ENCODE assay signal across 8 mouse cellular contexts in the genomic region with DNA sequence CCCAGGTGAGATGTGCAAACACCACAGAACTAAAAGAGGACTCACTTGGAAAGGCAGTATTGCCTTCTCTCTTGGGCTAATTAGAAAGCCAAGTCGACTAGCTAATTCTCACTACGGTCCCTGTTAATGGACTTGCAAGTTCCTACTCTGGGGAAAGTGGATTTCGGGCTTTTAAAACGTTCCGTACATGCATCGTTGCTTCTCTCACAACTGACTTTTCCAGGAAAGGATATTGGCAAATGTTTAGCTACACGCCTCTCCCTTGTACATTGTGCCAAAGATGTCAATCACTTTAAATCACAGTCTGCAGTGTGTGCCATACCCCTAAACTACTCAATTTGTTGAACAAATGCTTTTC. TPM values are rescaled to one million over a fixed set of nuclear protein-coding genes. Genes with fewer than 3 reads are reported as not detected.
DNase-seq lines count a peak whose midpoint lies in the region; ATAC-seq and TF ChIP-seq lines count a peak whose summit lies in the region.

No protein-coding gene starts in this region.

- no peak for TF ChIP-seq CTCF in CH12.LX (conservative IDR thresholded peaks at IDR 0.05 in 1 of 2, IDR thresholded peaks at IDR 0.05 in 1 of 2; ENCODE audit: low read depth in 2 of 2, low read length in 2 of 2)

- peaks cover 21% of the 10 kb centered on the region for H3K79me2 ChIP-seq in CH12.LX (replicated peaks; ENCODE audit: control insufficient read depth, extremely low read depth, insufficient read depth, poor library complexity, severe bottlenecking)

- peak; percentile 25 for DNase-seq in embryo, embryonic 10.5 days (ENCODE audit: low spot score)
- no peak for DNase-seq in embryo, embryonic 11 days
- DNase-seq in CH12.LX (ENCODE audit: extremely low read depth), result no peak
- DNase-seq in liver, embryonic 11.5 days (ENCODE audit: low spot score), result no peak
- DNase-seq in thymus, postnatal 36 days, result no peak
- no peak for DNase-seq in left cerebral cortex, adult 18-20 months (ENCODE audit: low spot score in 2 of 2)
- DNase-seq in ovary, postnatal 36 days (ENCODE audit: low spot score), result no peak

- TF ChIP-seq POLR2A in CH12.LX (IDR thresholded peaks at IDR 0.05; ENCODE audit: low read depth, low read length), result no peak; the same call in 1 of the 2 replicates

- TF ChIP-seq EP300 in CH12.LX (IDR thresholded peaks at IDR 0.05; ENCODE audit: low read length), result no peak

- in situ Hi-C loops in CH12.LX (cut with MboI; ENCODE audit: low pct_ligation_motif_present, low pct_unique_long_range_greater_than_20kb, low sequenced_read_pairs), result no loop called here

- no peaks in the 10 kb centered on the region for H3K27me3 ChIP-seq in CH12.LX (replicated peaks)
- H3K27me3 ChIP-seq in forebrain, embryonic 16.5 days (replicated peaks; ENCODE audit: control insufficient read depth, insufficient read depth, low read length), result no peaks in the 10 kb centered on the region
- no peaks in the 10 kb centered on the region for H3K27me3 ChIP-seq in liver, embryonic 11.5 days (replicated peaks; ENCODE audit: control insufficient read depth, insufficient read depth, low read length)

- peak overlapping the region; percentile 47 for H3K27ac ChIP-seq in CH12.LX (ENCODE audit: insufficient read depth, low read depth)
- peak overlapping the region; percentile 41; the same call in 1 of the 2 replicates for H3K27ac ChIP-seq in forebrain, embryonic 16.5 days (ENCODE audit: low read length)
- H3K27ac ChIP-seq in liver, embryonic 11.5 days (ENCODE audit: low read depth, low read length), result no peak overlapping the region

- peak overlapping the region; percentile 96 for H3K9ac ChIP-seq in CH12.LX (ENCODE audit: insufficient read depth, low read depth)
- no peak overlapping the region for H3K9ac ChIP-seq in forebrain, embryonic 16.5 days (replicated peaks; ENCODE audit: low read depth, low read length)
- H3K9ac ChIP-seq in liver, embryonic 11.5 days (ENCODE audit: low read depth, low read length), result peak overlapping the region; percentile 95; the same call in 1 of the 2 replicates

- H3K36me3 ChIP-seq in CH12.LX (replicated peaks in 1 of 2; ENCODE audit: control insufficient read depth in 1 of 2, insufficient read depth in 1 of 2, low read length in 1 of 2), result peaks cover 0 to 7% of the 10 kb centered on the region in 2 experiments
- H3K36me3 ChIP-seq in forebrain, embryonic 16.5 days (ENCODE audit: control insufficient read depth, insufficient read depth), result no peaks in the 10 kb centered on the region
- H3K36me3 ChIP-seq in liver, embryonic 11.5 days (ENCODE audit: control insufficient read depth, insufficient read depth, low read length), result no peaks in the 10 kb centered on the region

- WGBS in forebrain, embryonic 16.5 days, result 6% methylated on average over 7 of the region's 7 CpGs
- 17% methylated on average over 7 of the region's 7 CpGs for WGBS in liver, embryonic 11.5 days

- no peak for ATAC-seq in forebrain, embryonic 16.5 days
- ATAC-seq in liver, embryonic 11.5 days (replicated peaks; ENCODE audit: low FRiP score), result no peak

- peaks cover 7 to 40% of the 10 kb centered on the region in 2 experiments; a peak in 3 of 4 replicates for H3K4me1 ChIP-seq in CH12.LX (ENCODE audit: control insufficient read depth in 1 of 2, insufficient read depth in 2 of 2)
- peaks cover 12% of the 10 kb centered on the region for H3K4me1 ChIP-seq in forebrain, embryonic 16.5 days (replicated peaks; ENCODE audit: control insufficient read depth, insufficient read depth, low read length)
- H3K4me1 ChIP-seq in liver, embryonic 11.5 days (replicated peaks; ENCODE audit: control insufficient read depth, insufficient read depth, low read length), result peaks cover 5% of the 10 kb centered on the region

- TF ChIP-seq RAD21 in CH12.LX (IDR thresholded peaks at IDR 0.05; ENCODE audit: low read depth, low read length), result no peak

- H3K4me3 ChIP-seq in CH12.LX (replicated peaks in 1 of 3; ENCODE audit: low read depth in 2 of 3, low read length in 2 of 3, poor library complexity in 1 of 3), result peak overlapping the region; percentile 71 to 85 (median 82)
- peak overlapping the region; percentile 88 for H3K4me3 ChIP-seq in forebrain, embryonic 16.5 days (replicated peaks; ENCODE audit: low read length)
- peak overlapping the region; percentile 91 for H3K4me3 ChIP-seq in liver, embryonic 11.5 days (ENCODE audit: low read depth, low read length)

- dilution Hi-C loops in CH12.LX (cut with MboI; ENCODE audit: extremely low pct_ligation_motif_present, extremely low pct_unique_long_range_greater_than_20kb, low sequenced_read_pairs), result no loop called here

- H3K9me3 ChIP-seq in CH12.LX (replicated peaks; ENCODE audit: low read length), result no peaks in the 10 kb centered on the region
- H3K9me3 ChIP-seq in forebrain, embryonic 16.5 days (ENCODE audit: control insufficient read depth, low read length), result no peaks in the 10 kb centered on the region
- no peaks in the 10 kb centered on the region for H3K9me3 ChIP-seq in liver, embryonic 11.5 days (ENCODE audit: control insufficient read depth, low read length)

- H3K4me2 ChIP-seq in CH12.LX (ENCODE audit: insufficient read depth, low read depth, poor library complexity, severe bottlenecking), result peak overlapping the region; percentile 97
- H3K4me2 ChIP-seq in forebrain, embryonic 16.5 days (ENCODE audit: low read length), result peak overlapping the region; percentile 80
- peak overlapping the region; percentile 91 for H3K4me2 ChIP-seq in liver, embryonic 11.5 days

TF ChIP-seq in CH12.LX, 34 proteins besides CTCF, POLR2A, EP300 and RAD21:
- TF ChIP-seq TBP (conservative IDR thresholded peaks at IDR 0.05; ENCODE audit: low read depth, low read length) (0 out of 2 replicates have a peak, but pooled peaks have one; percentile 46), MEF2A (IDR thresholded peaks at IDR 0.05; ENCODE audit: borderline replicate concordance, low read depth, low read length) (no peak), SIN3A (IDR thresholded peaks at IDR 0.05; ENCODE audit: low read length) (peak; percentile 3; the same call in 1 of the 2 replicates)

RNA-seq across cellular contexts. Expression of a gene that starts 0.9 kb away (rescaled TPM):
- total RNA-seq in CH12.LX (2012; rRNA removed), result 25.5 and 26.7 TPM in 2 replicates
- 32.7 and 37.6 TPM in 2 replicates for total RNA-seq in CH12.LX (2014; rRNA removed)
- polyA plus RNA-seq in CH12.LX (2012; ENCODE audit: insufficient read length, low read depth), result 33.5 and 37.3 TPM in 2 replicates
- 8.7 and 11.3 TPM in 2 replicates for polyA plus RNA-seq in forebrain, embryonic 16.5 days (2015; fragmentation: Nextera tagmentation; extraction: Ambion mirVana)
- 17.4 and 22.6 TPM in 2 replicates for polyA plus RNA-seq in liver, embryonic 11.5 days (2014; fragmentation: Nextera tagmentation; extraction: Ambion mirVana)
- 10 to 100 TPM; 10.2 to 12.3 TPM for total RNA-seq in left cerebral cortex, adult 18-20 months (2021)
